Mouse (Mus musculus) yolk sac, embryonic 10.5 days (tissue): ENCODE data around the gene Adamts5.

Source experiments
- DNase-seq: peaks from one replicate; pipeline ENCODE4 v3.0.0-alpha.2; 2017; ENCODE audit warnings: low spot score

Gene Adamts5

DNA sequence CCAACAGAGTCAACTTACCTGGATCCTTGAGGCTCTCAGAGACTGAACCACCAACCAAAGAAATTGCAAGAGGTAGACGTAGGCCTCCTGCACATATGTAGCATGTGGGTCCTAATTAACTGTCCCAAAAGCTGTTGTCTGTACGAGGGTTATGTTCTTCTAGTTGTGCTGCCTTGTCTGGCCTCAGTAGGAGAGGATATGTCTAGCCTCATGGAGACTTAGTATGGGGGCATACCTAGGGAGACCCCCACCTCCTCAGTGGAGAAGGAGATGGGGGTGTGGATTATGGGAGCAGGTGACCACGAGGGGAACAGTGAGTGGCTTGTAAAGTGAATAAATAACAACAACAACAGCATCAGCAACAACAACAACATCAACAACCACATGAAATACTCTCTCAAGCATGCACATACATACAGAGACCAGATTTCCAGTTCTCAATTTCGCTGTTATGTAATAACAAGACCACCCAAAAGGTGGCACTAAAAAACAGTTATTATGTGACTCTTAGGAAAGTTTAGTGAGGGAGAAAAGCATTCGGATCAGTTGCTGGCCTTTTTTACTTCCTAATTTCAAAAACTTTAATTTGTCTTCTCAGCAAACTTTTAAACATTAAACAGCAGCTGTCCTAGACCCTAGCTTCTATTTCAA lies 81.7 kb downstream of the Adamts5 start:
- DNase-seq, result no peak

DNA sequence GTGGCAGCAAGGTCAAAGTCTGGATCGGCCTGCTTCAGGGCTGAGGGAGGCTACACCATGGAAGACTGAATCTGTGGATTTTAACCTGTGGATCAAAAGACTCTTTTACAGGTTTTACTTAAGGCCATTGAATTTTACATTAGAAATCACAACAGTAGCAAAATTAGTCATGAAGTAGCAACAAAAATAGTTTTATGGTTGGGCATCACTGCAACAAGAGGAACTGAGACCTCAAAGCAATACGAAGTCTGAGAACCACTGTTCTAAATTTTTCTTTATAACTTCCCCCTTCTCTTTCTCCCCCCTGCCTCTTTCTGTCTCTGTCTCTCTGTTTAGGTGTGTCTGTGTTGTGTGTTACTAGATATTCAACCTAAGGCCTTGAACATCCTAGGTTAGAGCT lies 87.5 kb downstream of the Adamts5 start:
- no peak for DNase-seq

DNA sequence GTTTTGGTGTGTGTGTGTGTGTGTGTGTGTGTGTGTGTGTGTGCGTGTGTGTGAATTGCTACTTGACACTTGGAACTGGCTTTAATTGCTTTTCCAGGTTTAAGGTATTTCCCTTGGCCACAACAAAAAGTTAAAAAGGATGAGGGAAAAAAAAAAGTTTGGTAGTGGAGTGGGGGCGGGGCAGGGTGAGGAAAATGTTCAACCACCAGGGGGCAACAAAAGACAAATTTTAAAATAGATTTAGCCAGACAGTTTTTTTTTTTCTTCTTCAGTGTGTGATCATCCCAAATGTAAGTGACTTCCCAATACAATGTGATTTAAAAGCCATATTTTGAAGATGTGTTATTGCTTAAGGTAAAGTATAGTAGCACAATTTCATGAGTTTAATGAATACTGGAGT lies 94.0 kb downstream of the Adamts5 start:
- peak; percentile 29 for DNase-seq

DNA sequence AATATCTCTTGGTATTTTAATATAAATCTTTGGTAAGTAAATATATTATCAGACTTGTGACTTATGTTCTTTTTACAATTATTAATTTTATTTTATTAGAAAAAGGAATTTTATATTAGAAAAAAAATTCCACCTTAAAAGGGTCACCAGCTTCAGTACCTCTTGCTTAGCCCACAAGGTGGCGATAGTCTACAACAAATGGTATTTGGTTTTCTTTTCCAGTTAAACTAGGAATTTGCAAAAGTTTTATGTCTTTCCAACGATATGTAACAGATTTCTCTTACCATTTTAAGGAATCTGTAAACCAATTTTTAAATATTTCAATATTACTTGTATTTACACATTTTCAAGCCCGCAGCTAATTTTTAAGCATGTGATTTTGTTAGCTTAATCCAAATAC lies 94.6 kb downstream of the Adamts5 start:
- no peak for DNase-seq
